Mouse (Mus musculus): ENCODE measurements at regions not wholly inside any gene's neighbourhood (a gene's known extent, or its start where the extent isn't known, plus 50 kb on each side); places are given as distances from the start of the nearest gene placed in this dataset.

DNA sequence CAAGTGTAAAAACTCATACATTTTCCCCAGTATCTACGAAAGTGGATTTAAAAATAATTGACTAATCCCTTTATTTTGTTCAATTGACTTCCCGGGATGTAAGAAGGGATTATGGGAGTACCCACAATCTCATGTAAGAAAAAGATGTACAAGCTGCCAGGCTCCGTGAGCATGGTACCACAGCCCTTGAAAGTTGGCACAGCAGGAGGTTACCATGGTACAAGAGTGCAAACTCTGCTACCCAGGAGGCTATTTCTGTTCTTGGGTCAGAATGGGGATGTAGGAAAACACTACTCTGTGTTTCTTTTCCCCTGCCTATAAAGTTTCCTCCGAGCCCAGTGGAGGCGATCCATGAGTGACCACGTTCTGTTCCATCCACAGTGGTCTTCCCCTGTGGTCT, 113.9 kb upstream of the Hdac4 start:
- Histone ChIP-seq H3K36me3 (ENCODE audit: control insufficient read depth, insufficient read depth, low read length, poor library complexity, severe bottlenecking) (no peaks in the 10 kb centered on the region), H3K4me1 (ENCODE audit: control insufficient read depth, insufficient read depth, low read length) (no peaks in the 10 kb centered on the region), H3K27ac (ENCODE audit: insufficient read depth, low read length) (no peak overlapping the region), H3K9me3 (replicated peaks; ENCODE audit: control insufficient read depth, insufficient read depth, low read length, poor library complexity, severe bottlenecking) (no peaks in the 10 kb centered on the region; the same call in 1 of the 2 replicates), H3K27me3 (ENCODE audit: control insufficient read depth, insufficient read depth, low read length, poor library complexity, severe bottlenecking) (no peaks in the 10 kb centered on the region), H3K9ac (ENCODE audit: low read depth, poor library complexity, severe bottlenecking) (no peak overlapping the region), H3K4me3 (ENCODE audit: low read depth, low read length) (no peak overlapping the region)
- TF ChIP-seq CTCF (IDR thresholded peaks at IDR 0.05; ENCODE audit: low read depth, low read length) (no peak), EP300 (IDR thresholded peaks at IDR 0.05; ENCODE audit: insufficient read depth, low read depth, low read length) (no peak)

DNA sequence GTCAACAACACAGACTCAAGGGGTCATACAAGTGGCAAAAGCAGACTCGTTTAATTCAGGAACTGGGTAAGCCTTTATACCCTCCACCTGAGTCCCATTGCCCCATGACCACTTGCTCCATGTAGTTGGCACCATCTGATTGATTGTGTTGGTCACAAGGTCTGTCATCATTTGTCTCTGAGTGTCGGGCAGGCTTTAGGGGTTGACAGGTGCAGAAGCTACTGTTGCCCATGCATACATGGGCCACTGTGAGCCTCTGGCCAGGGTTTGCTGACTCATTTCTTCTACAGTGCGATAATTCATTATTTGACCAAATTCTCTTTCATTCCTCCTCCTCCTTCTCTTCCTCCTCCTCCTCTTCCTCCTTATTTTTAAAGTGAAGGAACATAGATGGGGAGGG, 113.0 kb upstream of the Hdac4 start:
- Histone ChIP-seq H3K36me3 (ENCODE audit: control insufficient read depth, insufficient read depth, low read length, poor library complexity, severe bottlenecking) (no peaks in the 10 kb centered on the region), H3K4me3 (ENCODE audit: low read depth, low read length) (no peak overlapping the region), H3K4me1 (ENCODE audit: control insufficient read depth, insufficient read depth, low read length) (no peaks in the 10 kb centered on the region), H3K9me3 (replicated peaks; ENCODE audit: control insufficient read depth, insufficient read depth, low read length, poor library complexity, severe bottlenecking) (no peaks in the 10 kb centered on the region; the same call in 1 of the 2 replicates), H3K27ac (ENCODE audit: insufficient read depth, low read length) (no peak overlapping the region), H3K9ac (ENCODE audit: low read depth, poor library complexity, severe bottlenecking) (no peak overlapping the region), H3K27me3 (ENCODE audit: control insufficient read depth, insufficient read depth, low read length, poor library complexity, severe bottlenecking) (no peaks in the 10 kb centered on the region)
- TF ChIP-seq POLR2A (IDR thresholded peaks at IDR 0.05; ENCODE audit: insufficient read depth, low read length) = no peak

- Histone ChIP-seq H3K9me3 (replicated peaks; ENCODE audit: control insufficient read depth, insufficient read depth, low read length, poor library complexity, severe bottlenecking) (no peaks in the 10 kb centered on the region; the same call in 1 of the 2 replicates), H3K4me1 (ENCODE audit: control insufficient read depth, insufficient read depth, low read length) (no peaks in the 10 kb centered on the region), H3K36me3 (ENCODE audit: control insufficient read depth, insufficient read depth, low read length, poor library complexity, severe bottlenecking) (no peaks in the 10 kb centered on the region), H3K27me3 (ENCODE audit: control insufficient read depth, insufficient read depth, low read length, poor library complexity, severe bottlenecking) (no peaks in the 10 kb centered on the region), H3K9ac (ENCODE audit: low read depth, poor library complexity, severe bottlenecking) (no peak overlapping the region), H3K4me3 (ENCODE audit: low read depth, low read length) (no peak overlapping the region), H3K27ac (ENCODE audit: insufficient read depth, low read length) (no peak overlapping the region)
- TF ChIP-seq CTCF (IDR thresholded peaks at IDR 0.05; ENCODE audit: low read depth, low read length) (no peak), POLR2A (IDR thresholded peaks at IDR 0.05; ENCODE audit: insufficient read depth, low read length) (no peak), EP300 (IDR thresholded peaks at IDR 0.05; ENCODE audit: insufficient read depth, low read depth, low read length) (no peak)
Observed at GRCm38 (mm10) chr1:92306042-92306441, 110.5 kb upstream of the Hdac4 start.

GRCm38 (mm10) chr1:92299041-92299440, 103.5 kb upstream of the Hdac4 start:
- no peaks in the 10 kb centered on the region for H3K9me3 ChIP-seq (replicated peaks; ENCODE audit: control insufficient read depth, insufficient read depth, low read length, poor library complexity, severe bottlenecking)
- no peak overlapping the region for H3K27ac ChIP-seq (ENCODE audit: insufficient read depth, low read length)
- TF ChIP-seq EP300 (IDR thresholded peaks at IDR 0.05; ENCODE audit: insufficient read depth, low read depth, low read length) = no peak
- TF ChIP-seq CTCF (IDR thresholded peaks at IDR 0.05; ENCODE audit: low read depth, low read length) = no peak
- no peak for TF ChIP-seq POLR2A (IDR thresholded peaks at IDR 0.05; ENCODE audit: insufficient read depth, low read length)
- no peak overlapping the region for H3K9ac ChIP-seq (ENCODE audit: low read depth, poor library complexity, severe bottlenecking)
- no peaks in the 10 kb centered on the region for H3K36me3 ChIP-seq (ENCODE audit: control insufficient read depth, insufficient read depth, low read length, poor library complexity, severe bottlenecking)
- H3K4me1 ChIP-seq (ENCODE audit: control insufficient read depth, insufficient read depth, low read length) = no peaks in the 10 kb centered on the region
- H3K4me3 ChIP-seq (ENCODE audit: low read depth, low read length) = no peak overlapping the region
- H3K27me3 ChIP-seq (ENCODE audit: control insufficient read depth, insufficient read depth, low read length, poor library complexity, severe bottlenecking) = no peaks in the 10 kb centered on the region

- no peaks in the 10 kb centered on the region for H3K9me3 ChIP-seq (replicated peaks; ENCODE audit: control insufficient read depth, insufficient read depth, low read length, poor library complexity, severe bottlenecking)
- no peaks in the 10 kb centered on the region for H3K36me3 ChIP-seq (ENCODE audit: control insufficient read depth, insufficient read depth, low read length, poor library complexity, severe bottlenecking)
- no peaks in the 10 kb centered on the region for H3K27me3 ChIP-seq (ENCODE audit: control insufficient read depth, insufficient read depth, low read length, poor library complexity, severe bottlenecking)
- H3K9ac ChIP-seq (ENCODE audit: low read depth, poor library complexity, severe bottlenecking) = no peak overlapping the region
- TF ChIP-seq POLR2A (IDR thresholded peaks at IDR 0.05; ENCODE audit: insufficient read depth, low read length) = no peak
- no peak for TF ChIP-seq CTCF (IDR thresholded peaks at IDR 0.05; ENCODE audit: low read depth, low read length)
- TF ChIP-seq EP300 (IDR thresholded peaks at IDR 0.05; ENCODE audit: insufficient read depth, low read depth, low read length) = no peak
- H3K4me1 ChIP-seq (ENCODE audit: control insufficient read depth, insufficient read depth, low read length) = no peaks in the 10 kb centered on the region
- no peak overlapping the region for H3K4me3 ChIP-seq (ENCODE audit: low read depth, low read length)
- H3K27ac ChIP-seq (ENCODE audit: insufficient read depth, low read length) = no peak overlapping the region
Observed at GRCm38 (mm10) chr1:92292681-92293380, 97.3 kb upstream of the Hdac4 start.

- H3K4me3 ChIP-seq (ENCODE audit: low read depth, low read length) = no peak overlapping the region
- no peak for TF ChIP-seq CTCF (IDR thresholded peaks at IDR 0.05; ENCODE audit: low read depth, low read length)
- no peak for TF ChIP-seq EP300 (IDR thresholded peaks at IDR 0.05; ENCODE audit: insufficient read depth, low read depth, low read length)
- TF ChIP-seq POLR2A (IDR thresholded peaks at IDR 0.05; ENCODE audit: insufficient read depth, low read length) = no peak
- no peak overlapping the region for H3K27ac ChIP-seq (ENCODE audit: insufficient read depth, low read length)
Observed at GRCm38 (mm10) chr1:92286966-92287342, 91.5 kb upstream of the Hdac4 start.

More at GRCm38 (mm10) chr1:92286966-92287342, 91.5 kb upstream of the Hdac4 start:
- H3K27me3 ChIP-seq (ENCODE audit: control insufficient read depth, insufficient read depth, low read length, poor library complexity, severe bottlenecking) = no peaks in the 10 kb centered on the region
- no peaks in the 10 kb centered on the region for H3K9me3 ChIP-seq (replicated peaks; ENCODE audit: control insufficient read depth, insufficient read depth, low read length, poor library complexity, severe bottlenecking)
- H3K4me1 ChIP-seq (ENCODE audit: control insufficient read depth, insufficient read depth, low read length) = no peaks in the 10 kb centered on the region
- no peak overlapping the region for H3K9ac ChIP-seq (ENCODE audit: low read depth, poor library complexity, severe bottlenecking)
- H3K36me3 ChIP-seq (ENCODE audit: control insufficient read depth, insufficient read depth, low read length, poor library complexity, severe bottlenecking) = no peaks in the 10 kb centered on the region
